Mouse (Mus musculus) heart, postnatal 10 days (tissue): Measurements from ENCODE around the gene Psma6. TPM values are rescaled to one million over a fixed set of nuclear protein-coding genes. Genes with fewer than 3 reads are reported as not detected.
A peak's percentile ranks its signal among the peaks of the same experiment; 100 is the strongest.
"Not testable (repeated sequence)": the region's sequence is repeated elsewhere in the genome, so short reads cannot be mapped to it uniquely, and the experiment has no call there.

Experiments
- DNase-seq, 2 experiments: peaks; one replicate each; pipeline ENCODE4 v3.0.0; 2021
- intact Hi-C: fragments of 180-260 bp; cut with DNase I; formaldehyde crosslinking; loops from one replicate; pipeline ENCODE4 v1.15.1; 2025
- total RNA-seq, 2 experiments: library from RNA; stranded (reverse); gene quantifications; 2 replicates each; pipeline ENCODE4 v1.2.3; 2021

The Psma6 gene
- total RNA-seq, 2 experiments from 2014 or later = 196 to 197 TPM

- peak; percentile 40 to 45 for DNase-seq
- intact Hi-C loops = no loop called here
Measured at GRCm38 (mm10) chr12:55389132-55390081, 5.4 kb downstream of the Psma6 start.

- intact Hi-C loops = no loop called here
- no peak for DNase-seq
Measured at GRCm38 (mm10) chr12:55392120-55392519, 8.1 kb downstream of the Psma6 start.

GRCm38 (mm10) chr12:55392733-55393577 is 8.9 kb downstream of the Psma6 start:
- intact Hi-C loops = no loop called here
- DNase-seq = no peak

GRCm38 (mm10) chr12:55395601-55396000 is 11.6 kb downstream of the Psma6 start:
- DNase-seq, intact Hi-C loops: not testable (repeated sequence)

- DNase-seq = no peak
- intact Hi-C loops = no loop called here
Measured at GRCm38 (mm10) chr12:55396536-55396935, 12.5 kb downstream of the Psma6 start.

- intact Hi-C loops = loop anchor here (1.0 kb wide), 1 partner anchor 95 kb away; the partner anchor contains the start of gene Nfkbia
- DNase-seq = peak; percentile 24 to 31
Measured at GRCm38 (mm10) chr12:55397544-55398239, 13.7 kb downstream of the Psma6 start.

GRCm38 (mm10) chr12:55398240-55399127 is 14.5 kb downstream of the Psma6 start:
- DNase-seq = peak; percentile 93 to 96
- intact Hi-C loops = loop anchor here (1.0 kb wide), 1 partner anchor 94 kb away; the partner anchor contains the start of gene Nfkbia

GRCm38 (mm10) chr12:55399128-55399677 is 15.2 kb downstream of the Psma6 start:
- DNase-seq = no peak
- intact Hi-C loops = no loop called here

- no peak for DNase-seq
- intact Hi-C loops = no loop called here
Measured at GRCm38 (mm10) chr12:55407888-55408287, 23.9 kb downstream of the Psma6 start.

- intact Hi-C loops = no loop called here
Measured at GRCm38 (mm10) chr12:55415255-55415654, 31.2 kb downstream of the Psma6 start.

GRCm38 (mm10) chr12:55415762-55416161 is 31.7 kb downstream of the Psma6 start:
- no peak for DNase-seq
- intact Hi-C loops = no loop called here

More at GRCm38 (mm10) chr12:55415255-55415654, 31.2 kb downstream of the Psma6 start:
- no peak for DNase-seq

GRCm38 (mm10) chr12:55420220-55420619 is 36.2 kb downstream of the Psma6 start:
- intact Hi-C loops = no loop called here
- no peak for DNase-seq

GRCm38 (mm10) chr12:55422057-55422456 is 38.0 kb downstream of the Psma6 start:
- intact Hi-C loops = no loop called here
- DNase-seq = no peak

- intact Hi-C loops = no loop called here
- DNase-seq = no peak
Measured at GRCm38 (mm10) chr12:55426300-55426699, 42.3 kb downstream of the Psma6 start.

- no peak for DNase-seq
- intact Hi-C loops = no loop called here
Measured at GRCm38 (mm10) chr12:55429201-55429600, 45.2 kb downstream of the Psma6 start.

GRCm38 (mm10) chr12:55429956-55430355 is 45.9 kb downstream of the Psma6 start:
- intact Hi-C loops = no loop called here
- DNase-seq = no peak

GRCm38 (mm10) chr12:55432284-55432919 is 48.4 kb downstream of the Psma6 start:
- intact Hi-C loops = no loop called here
- no peak for DNase-seq

GRCm38 (mm10) chr12:55432920-55433284 is 48.9 kb downstream of the Psma6 start:
- no peak for DNase-seq
- intact Hi-C loops = no loop called here
